Mouse (Mus musculus): ENCODE results near the gene Gng8. TPM values are rescaled to one million over a fixed set of nuclear protein-coding genes. Genes with fewer than 3 reads are reported as not detected.

Gene Gng8
- total RNA-seq (2012; rRNA removed) (0.39 TPM in 1 of 2 replicates, not detected in the other), polyA plus RNA-seq (2012; ENCODE audit: insufficient read depth in 1 of 2, insufficient read length in 2 of 2, low read depth in 1 of 2, low replicate concordance in 2 of 2, missing spikeins in 1 of 2) (1 to 10 TPM in 1 of 2 experiments, not detected in 1; 2.2 TPM)

DNA sequence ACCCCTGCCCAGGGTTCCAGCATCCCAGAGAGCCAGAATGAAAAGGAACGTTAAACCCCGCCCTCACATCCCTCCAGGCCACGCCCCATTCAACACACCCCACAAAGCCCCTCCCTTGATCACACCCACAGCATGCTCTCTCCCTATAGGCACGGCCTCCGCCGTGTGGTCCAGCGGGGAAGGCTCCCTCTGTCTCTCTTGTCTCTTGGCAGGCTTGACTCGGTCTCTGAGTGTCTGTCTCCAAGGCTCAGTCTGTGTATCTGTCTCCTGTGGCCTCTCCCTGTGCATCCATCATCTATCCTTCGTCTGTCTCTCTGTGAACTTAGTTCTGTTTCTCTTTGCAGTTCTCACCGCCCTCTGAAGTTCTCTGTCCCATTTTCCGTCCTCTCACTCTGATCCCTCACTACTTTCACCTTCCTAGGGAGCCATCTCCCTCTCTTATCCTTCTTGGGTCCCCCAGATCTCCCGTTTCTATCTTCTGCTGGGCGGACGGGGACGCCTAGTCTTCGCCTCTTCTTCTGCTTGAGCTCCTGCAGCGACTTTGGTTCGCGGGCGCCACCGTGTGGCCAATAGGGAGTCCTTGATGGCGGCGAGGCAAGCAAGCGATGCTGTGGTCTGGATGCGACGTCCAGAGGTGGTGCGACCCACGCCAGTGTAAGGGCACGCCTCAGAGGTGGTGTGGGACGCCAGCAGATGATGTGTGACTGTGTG, at the start of gene Gng8:
TSS of gene Gng8 (plus strand) at position 146 of the 711 bp plus-strand sequence.
- H3K27me3 ChIP-seq (ENCODE audit: control insufficient read depth in 1 of 2, insufficient read depth in 2 of 2, low read length in 2 of 2) = no peaks in the 10 kb centered on the region

DNA sequence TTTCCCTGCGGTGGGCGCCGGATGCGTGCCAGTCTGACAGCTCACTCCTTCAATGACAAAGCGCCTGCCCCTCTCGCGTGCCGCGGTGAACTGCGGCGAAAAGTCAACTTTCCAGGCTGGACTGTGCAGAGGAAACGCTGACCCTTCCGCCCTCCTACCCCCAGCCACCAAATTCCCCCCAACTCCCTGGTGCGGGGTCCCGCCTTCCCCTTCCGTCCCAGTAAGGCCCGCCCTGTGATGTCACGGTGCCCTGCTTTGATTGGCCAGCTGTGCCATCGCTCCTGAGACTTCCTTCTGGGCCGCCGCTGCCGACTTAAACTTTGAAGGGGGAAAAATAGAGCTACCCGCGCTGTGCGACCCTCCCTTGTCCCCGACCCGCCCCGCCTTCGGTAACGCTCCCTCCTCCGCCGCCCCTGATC, 48.9 kb upstream of the Gng8 start, which contains the start of gene Prkd2:
TSS of gene Prkd2 (plus strand) at position 258 of the 419 bp plus-strand sequence.
- Histone ChIP-seq H3K27ac (ENCODE audit: control insufficient read depth, low read depth, low read length) (peak within 1 kb of the TSS; percentile 48), H3K79me2 (ENCODE audit: control insufficient read depth, insufficient read depth, low read length, poor library complexity) (peaks cover 5% of the 10 kb centered on the region; the same call in 1 of the 2 replicates), H3K4me1 (ENCODE audit: control insufficient read depth in 1 of 2, insufficient read depth in 2 of 2, low read length in 2 of 2) (peaks cover 0 to 5% of the 10 kb centered on the region in 2 experiments; a peak in 3 of 4 replicates), H3K4me3 (ENCODE audit: control insufficient read depth in 1 of 2, insufficient read depth in 1 of 2, low read depth in 2 of 2, low read length in 2 of 2) (peak within 1 kb of the TSS; percentile 72 to 100), H3K9ac (ENCODE audit: control insufficient read depth, low read depth, low read length, poor library complexity, severe bottlenecking) (peak within 1 kb of the TSS; percentile 81), H3K36me3 (ENCODE audit: control insufficient read depth in 1 of 2, insufficient read depth in 2 of 2, low read length in 2 of 2) (0 out of 4 replicates have a peak, but pooled peaks cover 0 to 2% of the 10 kb centered on the region in 2 experiments), H3K9me3 (replicated peaks; ENCODE audit: insufficient read depth, low read length) (no peaks in the 10 kb centered on the region), H3K27me3 (ENCODE audit: control insufficient read depth in 1 of 2, insufficient read depth in 2 of 2, low read length in 2 of 2) (no peaks in the 10 kb centered on the region)
- peak; percentile 87 for DNase-seq (ENCODE audit: low read depth, low spot score)
- TF ChIP-seq ETS1 (IDR thresholded peaks at IDR 0.05; ENCODE audit: low read depth, low read length) = peak; percentile 5; the same call in 1 of the 2 replicates
- no peak for TF ChIP-seq GATA1 (IDR thresholded peaks at IDR 0.05; ENCODE audit: low read depth, low read length)
- no peak for TF ChIP-seq GABPA (IDR thresholded peaks at IDR 0.05; ENCODE audit: low read depth, low read length)
- no peak for TF ChIP-seq UBTF (IDR thresholded peaks at IDR 0.05; ENCODE audit: borderline replicate concordance, insufficient read depth, low read depth, low read length)
- no peak for TF ChIP-seq EP300 (IDR thresholded peaks at IDR 0.05; ENCODE audit: low read depth in 1 of 2, low read length in 2 of 2)
- TF ChIP-seq MYC (IDR thresholded peaks at IDR 0.05; ENCODE audit: low read depth, low read length) = no peak
- no peak; the same call in 1 of the 2 replicates for TF ChIP-seq CHD2 (IDR thresholded peaks at IDR 0.05; ENCODE audit: low read length)
- peak; percentile 7; the same call in 1 of the 2 replicates for TF ChIP-seq USF1 (IDR thresholded peaks at IDR 0.05; ENCODE audit: low read depth, low read length)
- no peak for TF ChIP-seq SMC3 (IDR thresholded peaks at IDR 0.05; ENCODE audit: low read depth, low read length)
- peak; percentile 51; the same call in 1 of the 2 replicates for TF ChIP-seq SIN3A (IDR thresholded peaks at IDR 0.05; ENCODE audit: low read length)
- 0 out of 2 replicates have a peak, but pooled peaks have one; percentile 40 for TF ChIP-seq ZMIZ1 (IDR thresholded peaks at IDR 0.05; ENCODE audit: low read depth, low read length)
- TF ChIP-seq NRF1 (IDR thresholded peaks at IDR 0.05; ENCODE audit: insufficient read depth, low read depth, low read length, poor library complexity, severe bottlenecking) = no peak
- TF ChIP-seq MAFK (IDR thresholded peaks at IDR 0.05; ENCODE audit: borderline replicate concordance, low read depth, low read length) = no peak
- TF ChIP-seq KAT2A (conservative IDR thresholded peaks at IDR 0.05; ENCODE audit: low read depth, low read length) = no peak
- TF ChIP-seq TBP (IDR thresholded peaks at IDR 0.05; ENCODE audit: low read depth, low read length) = no peak
- TF ChIP-seq POLR2AphosphoS2 (IDR thresholded peaks at IDR 0.05; ENCODE audit: low read length) = peak; percentile 62

More for the DNA sequence above, at the start of gene Gng8:
- no peaks in the 10 kb centered on the region for H3K9me3 ChIP-seq (replicated peaks; ENCODE audit: insufficient read depth, low read length)
- H3K4me1 ChIP-seq (ENCODE audit: control insufficient read depth in 1 of 2, insufficient read depth in 2 of 2, low read length in 2 of 2) = peaks cover 0 to 10% of the 10 kb centered on the region in 2 experiments; a peak in 2 of 4 replicates
- TF ChIP-seq POLR2AphosphoS2 (IDR thresholded peaks at IDR 0.05; ENCODE audit: low read length) (no peak), SIN3A (IDR thresholded peaks at IDR 0.05; ENCODE audit: low read length) (no peak; the same call in 1 of the 2 replicates), TBP (IDR thresholded peaks at IDR 0.05; ENCODE audit: low read depth, low read length) (no peak), MXI1 (IDR thresholded peaks at IDR 0.05; ENCODE audit: low read depth, low read length) (peak; percentile 66), RAD21 (IDR thresholded peaks at IDR 0.05; ENCODE audit: low read depth, low read length) (peak; percentile 66), ETS1 (IDR thresholded peaks at IDR 0.05; ENCODE audit: low read depth, low read length) (no peak), CHD1 (IDR thresholded peaks at IDR 0.05; ENCODE audit: low read depth, low read length) (no peak), JUND (IDR thresholded peaks at IDR 0.05; ENCODE audit: low read depth, low read length) (no peak), GABPA (IDR thresholded peaks at IDR 0.05; ENCODE audit: low read depth, low read length) (no peak), SMC3 (IDR thresholded peaks at IDR 0.05; ENCODE audit: low read depth, low read length) (peak; percentile 78), MAX (IDR thresholded peaks at IDR 0.05; ENCODE audit: low read length) (no peak), KAT2A (conservative IDR thresholded peaks at IDR 0.05; ENCODE audit: low read depth, low read length) (no peak), GATA1 (IDR thresholded peaks at IDR 0.05; ENCODE audit: low read depth, low read length) (no peak), POLR2A (IDR thresholded peaks at IDR 0.05; ENCODE audit: control insufficient read depth in 1 of 2, insufficient read depth in 1 of 2, low read depth in 1 of 2, low read length in 2 of 2, poor library complexity in 1 of 2) (no peak), CHD2 (IDR thresholded peaks at IDR 0.05; ENCODE audit: low read length) (no peak), MAZ (IDR thresholded peaks at IDR 0.05; ENCODE audit: low read depth, low read length) (no peak), UBTF (IDR thresholded peaks at IDR 0.05; ENCODE audit: borderline replicate concordance, insufficient read depth, low read depth, low read length) (no peak), NRF1 (IDR thresholded peaks at IDR 0.05; ENCODE audit: insufficient read depth, low read depth, low read length, poor library complexity, severe bottlenecking) (no peak), ZNF384 (IDR thresholded peaks at IDR 0.05; ENCODE audit: low read depth, low read length) (no peak), HCFC1 (IDR thresholded peaks at IDR 0.05; ENCODE audit: low read depth, low read length) (no peak), TCF12 (IDR thresholded peaks at IDR 0.05; ENCODE audit: low read depth, low read length) (no peak), ELF1 (IDR thresholded peaks at IDR 0.05; ENCODE audit: low read depth, low read length) (no peak), MAFK (IDR thresholded peaks at IDR 0.05; ENCODE audit: borderline replicate concordance, low read depth, low read length) (no peak), ZC3H11A (IDR thresholded peaks at IDR 0.05; ENCODE audit: low read depth, low read length) (peak; percentile 49), MEF2A (IDR thresholded peaks at IDR 0.05; ENCODE audit: extremely low read depth, insufficient replicate concordance, low read depth, low read length, poor library complexity, severe bottlenecking) (no peak), MYC (IDR thresholded peaks at IDR 0.05; ENCODE audit: low read depth, low read length) (0 out of 2 replicates have a peak, but pooled peaks have one; percentile 20), EP300 (IDR thresholded peaks at IDR 0.05; ENCODE audit: low read depth in 1 of 2, low read length in 2 of 2) (no peak), CTCF (IDR thresholded peaks at IDR 0.05 in 2 of 3, conservative IDR thresholded peaks at IDR 0.05 in 1 of 3; ENCODE audit: control insufficient read depth in 1 of 3, insufficient read depth in 1 of 3, low read depth in 2 of 3, low read length in 3 of 3, poor library complexity in 1 of 3, severe bottlenecking in 1 of 3) (peak; percentile 62 to 94 (median 88)), USF1 (IDR thresholded peaks at IDR 0.05; ENCODE audit: low read depth, low read length) (no peak), NELFE (IDR thresholded peaks at IDR 0.05; ENCODE audit: low read depth, low read length) (no peak), MYB (IDR thresholded peaks at IDR 0.05; ENCODE audit: low read depth, low read length) (no peak), ZKSCAN1 (IDR thresholded peaks at IDR 0.05; ENCODE audit: low read depth, low read length) (no peak), ZMIZ1 (IDR thresholded peaks at IDR 0.05; ENCODE audit: low read depth, low read length) (no peak), TAL1 (IDR thresholded peaks at IDR 0.05; ENCODE audit: low read length) (no peak)
- peak within 1 kb of the TSS; percentile 31 for H3K9ac ChIP-seq (ENCODE audit: control insufficient read depth, low read depth, low read length, poor library complexity, severe bottlenecking)
- no peaks in the 10 kb centered on the region for H3K36me3 ChIP-seq (ENCODE audit: control insufficient read depth in 1 of 2, insufficient read depth in 2 of 2, low read length in 2 of 2)
- H3K4me3 ChIP-seq (ENCODE audit: control insufficient read depth in 1 of 2, insufficient read depth in 1 of 2, low read depth in 2 of 2, low read length in 2 of 2) = peak within 1 kb of the TSS; percentile 43 to 66
- no peaks in the 10 kb centered on the region for H3K79me2 ChIP-seq (ENCODE audit: control insufficient read depth, insufficient read depth, low read length, poor library complexity)
- DNase-seq (ENCODE audit: low read depth, low spot score) = peak; percentile 92
- H3K27ac ChIP-seq (ENCODE audit: control insufficient read depth, low read depth, low read length) = no peak within 1 kb of the TSS

Data from MEL (cell line).